Mouse (Mus musculus) neural tube, embryonic 13.5 days (tissue): ENCODE results near the gene Banp. TPM values are rescaled to one million over a fixed set of nuclear protein-coding genes. Genes with fewer than 3 reads are reported as not detected.

Source experiments
- ATAC-seq: fragments of 200-750 bp; cut with Nextera tagmentation; 2 replicates; pipeline ENCODE4 v1.8.0; 2017; ENCODE audit warnings: low read depth, mild to moderate bottlenecking, moderate TSS enrichment, moderate library complexity
- H3K27ac ChIP-seq: fragments of 300-500 bp; sonication (generic); replicated peaks from 2 replicates; pipeline ENCODE4 v1.5.1; 2015; ENCODE audit warnings: moderate library complexity, mild to moderate bottlenecking, inconsistent platforms
- H3K27me3 ChIP-seq: fragments of 300-500 bp; sonication (generic); 2 replicates; pipeline ENCODE4 v1.6.1; 2015; ENCODE audit warnings: mild to moderate bottlenecking, inconsistent platforms
- H3K36me3 ChIP-seq: fragments of 300-500 bp; sonication (generic); 2 replicates; pipeline ENCODE4 v1.6.1; 2015; ENCODE audit warnings: mild to moderate bottlenecking, inconsistent platforms
- H3K4me1 ChIP-seq: fragments of 300-500 bp; sonication (generic); replicated peaks from 2 replicates; pipeline ENCODE4 v1.6.1; 2015; ENCODE audit warnings: inconsistent platforms
- H3K4me2 ChIP-seq: fragments of 300-500 bp; sonication (generic); 2 replicates; pipeline ENCODE4 v1.6.1; 2015; ENCODE audit warnings: inconsistent platforms, mild to moderate bottlenecking, moderate library complexity
- H3K4me3 ChIP-seq: fragments of 300-500 bp; sonication (generic); 2 replicates; pipeline ENCODE4 v1.5.1; 2015; ENCODE audit warnings: mild to moderate bottlenecking, inconsistent platforms
- H3K9ac ChIP-seq: fragments of 300-500 bp; sonication (generic); 2 replicates; pipeline ENCODE4 v1.6.1; 2015; ENCODE audit warnings: moderate library complexity, mild to moderate bottlenecking, inconsistent platforms
- H3K9me3 ChIP-seq: fragments of 300-500 bp; sonication (generic); 2 replicates; pipeline ENCODE4 v1.6.1; 2016; ENCODE audit warnings: inconsistent platforms
- WGBS: fragments of 180-500 bp; shearing (Covaris S2); methylation state at CpG from one replicate; pipeline ENCODE4 v1.1.7; 2015; 5-methylcytosine and 5-hydroxymethylcytosine counted together
- polyA plus RNA-seq: library from polyadenylated mRNA; unstranded; fragments of >200 nt; fragmentation: Nextera tagmentation; extraction: Ambion mirVana; gene quantifications from 2 replicates; pipeline ENCODE4 v1.2.1, GENCODE M21; 2015

The Banp gene
- polyA plus RNA-seq, 1 experiment from 2014 or later = 60.1 TPM

GRCm38 (mm10) chr8:122018046-122018831, 68.7 kb downstream of the Banp start:
- Histone ChIP-seq H3K27me3 (no peaks in the 10 kb centered on the region), H3K36me3 (peaks cover 60% of the 10 kb centered on the region), H3K9me3 (no peaks in the 10 kb centered on the region), H3K27ac (no peak overlapping the region), H3K4me3 (no peak overlapping the region), H3K9ac (no peak overlapping the region), H3K4me2 (no peak overlapping the region), H3K4me1 (peaks cover 6% of the 10 kb centered on the region; the same call in 1 of the 2 replicates)
- WGBS = 79% methylated on average over 22 of the region's 22 CpGs
- ATAC-seq = no peak

DNA sequence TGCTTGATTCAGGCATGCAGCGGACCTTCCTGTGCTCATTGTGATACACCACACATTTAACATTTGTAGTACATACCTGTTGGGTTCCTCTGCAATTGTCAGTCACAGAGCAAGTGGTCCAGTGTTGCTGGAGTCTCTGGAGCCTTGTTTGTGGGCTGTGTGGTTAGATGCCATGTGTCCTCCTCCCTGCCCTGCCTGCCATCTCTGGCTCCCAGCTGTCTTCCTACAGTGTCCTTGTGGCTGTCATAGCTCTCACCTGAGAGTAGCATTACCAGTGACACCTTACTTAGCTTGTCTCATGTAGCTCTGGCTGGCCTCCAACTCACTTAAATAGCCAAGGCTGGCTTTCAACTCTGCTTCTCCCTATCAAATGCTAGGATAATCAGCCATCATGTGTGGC, 69.6 kb downstream of the Banp start:
- no peaks in the 10 kb centered on the region for H3K9me3 ChIP-seq
- no peak overlapping the region for H3K4me2 ChIP-seq
- H3K9ac ChIP-seq = no peak overlapping the region
- H3K27me3 ChIP-seq = no peaks in the 10 kb centered on the region
- no peak for ATAC-seq
- H3K4me3 ChIP-seq = no peak overlapping the region
- H3K27ac ChIP-seq = no peak overlapping the region
- H3K4me1 ChIP-seq = peaks cover 6% of the 10 kb centered on the region; the same call in 1 of the 2 replicates
- 94% methylated on average over 1 of the region's 1 CpGs for WGBS
- H3K36me3 ChIP-seq = peaks cover 64% of the 10 kb centered on the region

GRCm38 (mm10) chr8:122020050-122020771, 70.7 kb downstream of the Banp start:
- 89% methylated on average over 8 of the region's 8 CpGs for WGBS
- ATAC-seq = no peak
- H3K4me3 ChIP-seq = no peak overlapping the region
- no peak overlapping the region for H3K27ac ChIP-seq
- no peak overlapping the region for H3K4me2 ChIP-seq
- H3K4me1 ChIP-seq = peaks cover 6% of the 10 kb centered on the region; the same call in 1 of the 2 replicates
- no peaks in the 10 kb centered on the region for H3K9me3 ChIP-seq
- no peak overlapping the region for H3K9ac ChIP-seq
- peaks cover 74% of the 10 kb centered on the region for H3K36me3 ChIP-seq
- H3K27me3 ChIP-seq = no peaks in the 10 kb centered on the region

DNA sequence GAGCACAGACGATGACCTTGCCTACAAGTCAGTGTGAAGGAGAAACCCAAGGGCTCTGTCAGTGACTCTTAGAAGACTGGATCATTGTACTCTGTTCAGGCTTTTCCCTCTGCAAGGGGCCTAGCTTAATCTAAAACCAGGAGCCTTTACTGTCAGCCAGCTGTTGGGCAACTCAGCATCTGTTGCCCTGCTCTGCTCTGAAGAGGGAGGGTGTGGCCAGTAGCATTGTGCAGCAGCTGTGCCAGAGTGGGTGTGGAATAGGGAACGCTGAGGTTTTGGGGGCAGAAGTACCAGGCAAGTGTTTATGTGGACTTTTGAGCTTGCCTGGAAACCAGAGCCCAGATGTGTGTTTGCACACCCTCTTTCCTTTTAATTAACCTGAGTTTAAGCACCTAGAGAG, 72.2 kb downstream of the Banp start:
- no peak overlapping the region for H3K9ac ChIP-seq
- no peaks in the 10 kb centered on the region for H3K27me3 ChIP-seq
- 89% methylated on average over 2 of the region's 2 CpGs for WGBS
- H3K4me1 ChIP-seq = peaks cover 6% of the 10 kb centered on the region; the same call in 1 of the 2 replicates
- peaks cover 77% of the 10 kb centered on the region for H3K36me3 ChIP-seq
- no peak overlapping the region for H3K27ac ChIP-seq
- H3K4me2 ChIP-seq = no peak overlapping the region
- no peak for ATAC-seq
- H3K4me3 ChIP-seq = no peak overlapping the region
- H3K9me3 ChIP-seq = no peaks in the 10 kb centered on the region

DNA sequence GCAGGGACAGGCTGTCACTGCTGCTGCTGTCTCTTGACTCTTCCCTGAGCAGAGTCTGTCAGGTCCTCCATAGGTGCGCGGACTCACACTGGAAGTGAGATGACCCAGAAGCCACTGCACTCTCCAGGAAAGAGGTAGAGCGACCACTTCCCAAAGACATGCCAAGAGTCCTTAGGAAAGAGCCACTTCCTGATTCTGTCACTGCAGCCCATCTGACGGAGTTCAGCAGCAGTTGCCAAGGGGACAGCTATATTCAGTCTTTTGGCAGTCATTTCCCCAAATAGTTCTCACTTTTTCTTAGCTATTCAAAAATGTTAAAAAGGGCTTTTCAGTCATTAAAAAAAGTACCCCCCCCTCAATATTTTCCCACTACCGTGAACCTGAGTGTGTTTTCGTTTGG, 72.7 kb downstream of the Banp start:
- no peak overlapping the region for H3K9ac ChIP-seq
- 84% methylated on average over 6 of the region's 6 CpGs for WGBS
- peaks cover 6% of the 10 kb centered on the region; the same call in 1 of the 2 replicates for H3K4me1 ChIP-seq
- no peaks in the 10 kb centered on the region for H3K27me3 ChIP-seq
- no peak overlapping the region for H3K27ac ChIP-seq
- H3K4me3 ChIP-seq = no peak overlapping the region
- no peaks in the 10 kb centered on the region for H3K9me3 ChIP-seq
- peaks cover 77% of the 10 kb centered on the region for H3K36me3 ChIP-seq
- no peak for ATAC-seq
- H3K4me2 ChIP-seq = no peak overlapping the region

GRCm38 (mm10) chr8:122022705-122023104, 73.2 kb downstream of the Banp start:
- no peak for ATAC-seq
- Histone ChIP-seq H3K4me3 (no peak overlapping the region), H3K4me1 (peaks cover 6% of the 10 kb centered on the region; the same call in 1 of the 2 replicates), H3K36me3 (peaks cover 77% of the 10 kb centered on the region), H3K9ac (no peak overlapping the region), H3K27me3 (no peaks in the 10 kb centered on the region), H3K27ac (no peak overlapping the region), H3K9me3 (no peaks in the 10 kb centered on the region), H3K4me2 (no peak overlapping the region)
- 73% methylated on average over 4 of the region's 4 CpGs for WGBS

DNA sequence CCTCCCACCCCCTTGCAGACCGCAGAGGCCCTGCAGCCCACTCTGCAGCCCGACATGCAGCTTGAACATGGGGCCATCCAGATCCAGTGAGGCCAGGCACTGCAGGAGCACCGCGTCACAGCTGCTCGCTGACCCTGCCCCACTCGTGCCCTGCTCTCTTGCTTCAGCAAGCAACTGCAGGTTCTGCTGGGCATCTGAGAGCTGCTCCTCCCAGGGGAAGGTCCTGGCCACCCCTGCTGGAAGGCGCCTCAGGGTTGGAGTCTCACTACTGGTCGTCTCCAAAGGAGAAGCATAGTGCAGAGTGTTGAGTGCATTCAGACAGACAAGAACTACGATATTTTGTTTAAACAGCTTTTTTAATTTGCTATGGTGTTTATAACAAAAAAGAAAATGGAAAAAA, 76.0 kb downstream of the Banp start:
- H3K27me3 ChIP-seq = no peaks in the 10 kb centered on the region
- no peak overlapping the region for H3K27ac ChIP-seq
- WGBS = 91% methylated on average over 9 of the region's 9 CpGs
- H3K9ac ChIP-seq = no peak overlapping the region
- no peak for ATAC-seq
- H3K4me2 ChIP-seq = no peak overlapping the region
- H3K36me3 ChIP-seq = peaks cover 52% of the 10 kb centered on the region
- H3K4me3 ChIP-seq = no peak overlapping the region
- H3K4me1 ChIP-seq = peaks cover 9% of the 10 kb centered on the region
- no peaks in the 10 kb centered on the region for H3K9me3 ChIP-seq

- Histone ChIP-seq H3K4me3 (no peak overlapping the region), H3K9me3 (no peaks in the 10 kb centered on the region), H3K4me2 (no peak overlapping the region), H3K4me1 (peaks cover 34% of the 10 kb centered on the region), H3K27me3 (no peaks in the 10 kb centered on the region), H3K9ac (no peak overlapping the region), H3K27ac (no peak overlapping the region), H3K36me3 (peaks cover 44% of the 10 kb centered on the region)
- WGBS = 80% methylated on average over 4 of the region's 4 CpGs
- no peak for ATAC-seq
These were observed 78.6 kb downstream of the Banp start for GRCm38 (mm10) chr8:122028116-122028515.

DNA sequence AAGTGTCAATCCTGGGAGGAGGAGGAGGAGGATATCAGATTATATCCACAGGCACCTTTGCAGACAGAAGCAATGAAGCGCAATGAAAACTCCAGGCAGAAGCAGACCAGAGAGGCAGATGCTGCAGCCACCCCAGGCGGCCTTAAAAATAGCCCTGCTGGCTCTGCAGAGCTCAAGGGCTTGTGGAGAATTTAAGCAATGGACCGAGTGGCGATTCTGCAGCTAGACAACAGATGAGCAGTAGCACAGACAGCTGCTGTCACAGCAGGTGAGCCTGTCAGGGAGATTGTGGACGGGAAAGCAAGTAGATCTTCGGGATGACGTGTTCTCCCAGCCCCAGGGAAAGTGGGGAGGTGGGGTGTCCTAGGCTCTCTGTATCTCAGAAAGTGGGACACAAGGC, 81.4 kb downstream of the Banp start:
- no peak overlapping the region for H3K4me2 ChIP-seq
- peaks cover 34% of the 10 kb centered on the region for H3K4me1 ChIP-seq
- peak overlapping the region; percentile 52; the same call in 1 of the 2 replicates for H3K27ac ChIP-seq
- H3K36me3 ChIP-seq = peaks cover 18% of the 10 kb centered on the region
- ATAC-seq = no peak
- 0 out of 2 replicates have a peak overlapping the region, but pooled peaks have one; percentile 38 for H3K9ac ChIP-seq
- 28% methylated on average over 7 of the region's 7 CpGs for WGBS
- H3K9me3 ChIP-seq = no peaks in the 10 kb centered on the region
- H3K4me3 ChIP-seq = no peak overlapping the region
- no peaks in the 10 kb centered on the region for H3K27me3 ChIP-seq

DNA sequence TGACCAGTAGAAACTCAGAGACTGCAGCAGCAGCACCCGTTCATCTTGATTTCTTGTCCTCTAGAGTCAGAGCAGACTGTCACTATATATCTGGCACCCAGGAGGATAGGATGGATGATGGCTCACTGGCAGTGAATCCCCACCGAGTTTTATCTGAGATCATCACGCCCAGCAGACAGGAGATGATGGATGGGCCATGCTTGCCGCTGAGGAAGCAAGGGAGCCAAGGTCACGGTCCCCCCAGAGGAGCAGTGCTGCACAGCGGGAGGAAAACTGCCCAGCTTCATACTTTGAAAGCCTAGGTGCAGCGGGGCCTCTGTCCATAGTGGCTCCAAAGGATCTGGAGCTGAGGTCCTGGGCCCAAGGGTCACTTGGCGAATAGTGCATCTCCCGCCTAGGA, 83.2 kb downstream of the Banp start:
- peak; percentile 17; the same call in 1 of the 2 replicates for ATAC-seq
- Histone ChIP-seq H3K9ac (peak overlapping the region; percentile 41; the same call in 1 of the 2 replicates), H3K9me3 (no peaks in the 10 kb centered on the region), H3K4me1 (peaks cover 34% of the 10 kb centered on the region), H3K27ac (peak overlapping the region; percentile 71; the same call in 1 of the 2 replicates), H3K4me3 (no peak overlapping the region), H3K4me2 (no peak overlapping the region), H3K27me3 (no peaks in the 10 kb centered on the region), H3K36me3 (0 out of 2 replicates have a peak, but pooled peaks cover 3% of the 10 kb centered on the region)
- 51% methylated on average over 9 of the region's 9 CpGs for WGBS

DNA sequence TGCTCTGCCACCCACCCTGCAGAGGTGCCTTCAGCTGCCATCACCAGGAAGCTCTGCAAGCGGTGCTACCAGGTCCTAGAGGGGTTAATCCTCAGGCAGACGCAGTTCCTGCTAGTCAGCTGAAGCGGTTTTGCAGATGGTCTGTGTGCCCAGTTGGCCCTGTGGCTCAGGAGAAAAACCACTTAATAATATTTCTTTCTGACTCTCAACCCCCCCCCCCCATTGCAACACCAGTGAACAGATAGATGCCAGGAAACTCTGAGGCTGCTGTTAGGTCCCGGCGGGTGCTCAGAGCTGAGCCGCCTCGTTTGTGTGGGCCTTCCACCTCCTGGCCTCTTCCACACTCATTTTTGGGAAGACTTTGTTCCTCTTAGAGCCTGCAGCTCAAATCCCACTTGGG, 86.0 kb downstream of the Banp start:
- H3K27ac ChIP-seq = no peak overlapping the region
- WGBS = 82% methylated on average over 7 of the region's 7 CpGs

GRCm38 (mm10) chr8:122036325-122036724, 86.8 kb downstream of the Banp start:
- no peak overlapping the region for H3K9ac ChIP-seq
- H3K4me3 ChIP-seq = no peak overlapping the region
- no peaks in the 10 kb centered on the region for H3K9me3 ChIP-seq
- peaks cover 18% of the 10 kb centered on the region for H3K4me1 ChIP-seq
- H3K27me3 ChIP-seq = no peaks in the 10 kb centered on the region
- no peak overlapping the region for H3K27ac ChIP-seq
- ATAC-seq = no peak
- H3K36me3 ChIP-seq = no peaks in the 10 kb centered on the region
- H3K4me2 ChIP-seq = no peak overlapping the region
- WGBS = 86% methylated on average over 6 of the region's 6 CpGs

More for the DNA sequence above, 86.0 kb downstream of the Banp start:
- peaks cover 26% of the 10 kb centered on the region for H3K4me1 ChIP-seq
- no peak overlapping the region for H3K4me3 ChIP-seq
- no peak overlapping the region for H3K9ac ChIP-seq
- no peak for ATAC-seq
- no peaks in the 10 kb centered on the region for H3K9me3 ChIP-seq
- H3K36me3 ChIP-seq = no peaks in the 10 kb centered on the region
- no peak overlapping the region for H3K4me2 ChIP-seq
- H3K27me3 ChIP-seq = no peaks in the 10 kb centered on the region
